Mouse (Mus musculus) hindbrain, embryonic 14.5 days (tissue): ENCODE data around the gene Grtp1. TPM values are rescaled to one million over a fixed set of nuclear protein-coding genes. Genes with fewer than 3 reads are reported as not detected.

Source experiments
- ATAC-seq: fragments of 200-750 bp; cut with Nextera tagmentation; 2 replicates; pipeline ENCODE4 v1.8.0; 2017; ENCODE audit warnings: moderate number of reproducible peaks, mild to moderate bottlenecking, moderate TSS enrichment, moderate library complexity; ENCODE audit not compliant: low FRiP score
- DNase-seq: peaks from one replicate; pipeline ENCODE4 v3.0.0-alpha.2; 2015; ENCODE audit warnings: low spot score
- H3K27ac ChIP-seq: fragments of 300-500 bp; sonication (generic); 2 replicates; pipeline ENCODE4 v1.5.1; 2014; ENCODE audit warnings: mild to moderate bottlenecking, moderate library complexity
- H3K27me3 ChIP-seq: fragments of 300-500 bp; sonication (generic); 2 replicates; pipeline ENCODE4 v1.6.1; 2014; ENCODE audit warnings: mild to moderate bottlenecking, low read length, mixed read lengths; ENCODE audit not compliant: control insufficient read depth, insufficient read depth
- H3K36me3 ChIP-seq: fragments of 300-500 bp; sonication (generic); replicated peaks from 2 replicates; pipeline ENCODE4 v1.6.1; 2014; ENCODE audit not compliant: control insufficient read depth, insufficient read depth
- H3K4me1 ChIP-seq: fragments of 300-500 bp; sonication (generic); replicated peaks from 2 replicates; pipeline ENCODE4 v1.6.1; 2014; ENCODE audit warnings: antibody characterized with exemption, low read length, mixed read lengths; ENCODE audit not compliant: control insufficient read depth, insufficient read depth
- H3K4me2 ChIP-seq: fragments of 300-500 bp; sonication (generic); replicated peaks from 2 replicates; pipeline ENCODE4 v1.6.1; 2014; ENCODE audit warnings: mild to moderate bottlenecking, moderate library complexity
- H3K4me3 ChIP-seq: fragments of 300-500 bp; sonication (generic); replicated peaks from 2 replicates; pipeline ENCODE4 v1.5.1; 2014; ENCODE audit warnings: mild to moderate bottlenecking, low read length
- H3K9ac ChIP-seq: fragments of 300-500 bp; sonication (generic); 2 replicates; pipeline ENCODE4 v1.6.1; 2014
- H3K9me3 ChIP-seq: fragments of 300-500 bp; sonication (generic); 2 replicates; pipeline ENCODE4 v1.6.1; 2016; ENCODE audit warnings: low read length; ENCODE audit not compliant: control insufficient read depth
- WGBS: fragments of 180-500 bp; shearing (Covaris S2); extraction: QIAGEN DNeasy Blood & Tissue Kit; methylation state at CpG from one replicate; pipeline ENCODE4 v1.1.7; 2014; 5-methylcytosine and 5-hydroxymethylcytosine counted together
- polyA plus RNA-seq: library from polyadenylated mRNA; unstranded; fragments of >200 nt; fragmentation: Nextera tagmentation; extraction: Ambion mirVana; gene quantifications from 2 replicates; pipeline ENCODE4 v1.2.1, GENCODE M21; 2014

Gene Grtp1
- polyA plus RNA-seq, 1 experiment from 2014 or later, result 11.7 TPM

DNA sequence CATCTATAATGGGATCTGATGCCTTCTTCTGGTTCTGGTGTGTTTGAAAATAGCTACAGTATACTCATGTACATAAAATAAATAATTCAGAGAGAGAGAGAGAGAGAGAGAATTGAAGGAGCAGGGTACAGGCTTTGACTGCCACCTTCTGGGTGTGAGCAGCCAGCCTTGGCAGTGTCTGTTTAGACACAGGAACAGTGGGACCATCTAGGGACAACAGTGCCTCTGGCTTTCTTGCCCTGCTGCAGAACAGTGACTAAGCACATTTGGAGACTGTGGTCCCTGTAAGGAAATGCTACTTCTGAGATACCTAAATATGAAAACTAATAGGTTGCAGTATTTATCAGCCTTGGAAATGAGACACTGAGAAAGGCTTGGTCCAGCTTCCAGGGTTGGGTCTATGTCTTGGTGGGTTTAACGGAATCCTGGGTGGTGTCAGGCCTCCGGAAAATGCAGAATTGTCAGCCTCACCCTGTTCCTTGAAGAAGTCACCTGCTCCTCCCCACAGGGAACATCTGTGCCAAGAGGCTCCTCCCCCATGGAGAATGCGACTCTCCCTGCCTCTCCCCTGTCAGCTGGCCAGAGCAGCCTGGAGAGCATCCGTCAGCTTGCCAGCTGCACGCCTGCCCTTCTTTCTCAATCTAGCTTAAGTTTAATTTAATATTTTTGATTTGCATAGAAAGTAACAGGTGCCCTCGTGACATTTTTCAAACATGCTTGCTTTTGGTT is 8.4 kb upstream of the Grtp1 start:
- no peaks in the 10 kb centered on the region for H3K9me3 ChIP-seq
- no peaks in the 10 kb centered on the region for H3K36me3 ChIP-seq
- H3K4me3 ChIP-seq, result no peak overlapping the region
- 48% methylated on average over 6 of the region's 6 CpGs for WGBS
- no peak overlapping the region for H3K9ac ChIP-seq
- no peak for DNase-seq
- no peaks in the 10 kb centered on the region for H3K27me3 ChIP-seq
- H3K4me1 ChIP-seq, result peaks cover 11% of the 10 kb centered on the region
- no peak for ATAC-seq
- H3K27ac ChIP-seq, result no peak overlapping the region
- H3K4me2 ChIP-seq, result no peak overlapping the region

DNA sequence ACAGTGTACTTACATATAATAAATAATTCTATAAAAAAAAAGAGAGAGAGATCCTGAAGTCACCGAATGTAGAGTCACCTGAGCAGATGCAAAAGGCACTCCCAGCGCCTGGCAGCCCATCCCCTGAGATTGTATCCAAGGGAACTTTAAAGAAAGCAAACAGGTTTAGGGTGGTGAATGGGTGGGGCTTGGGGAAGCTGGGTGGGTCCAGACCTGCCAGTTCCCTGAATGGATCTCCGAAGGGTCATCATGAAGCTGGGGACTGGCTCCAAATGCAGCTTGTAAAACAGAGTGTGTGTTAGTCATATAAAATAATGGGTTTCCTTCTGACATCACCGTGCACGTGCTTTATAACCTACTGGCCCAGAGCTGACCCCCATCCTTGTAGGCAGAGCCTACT is 5.9 kb upstream of the Grtp1 start:
- Histone ChIP-seq H3K36me3 (no peaks in the 10 kb centered on the region), H3K9ac (no peak overlapping the region), H3K27ac (no peak overlapping the region), H3K27me3 (peaks cover 22% of the 10 kb centered on the region), H3K4me2 (no peak overlapping the region), H3K4me3 (no peak overlapping the region), H3K4me1 (no peaks in the 10 kb centered on the region), H3K9me3 (no peaks in the 10 kb centered on the region)
- 58% methylated on average over 5 of the region's 5 CpGs for WGBS
- ATAC-seq (no peak), DNase-seq (no peak)

DNA sequence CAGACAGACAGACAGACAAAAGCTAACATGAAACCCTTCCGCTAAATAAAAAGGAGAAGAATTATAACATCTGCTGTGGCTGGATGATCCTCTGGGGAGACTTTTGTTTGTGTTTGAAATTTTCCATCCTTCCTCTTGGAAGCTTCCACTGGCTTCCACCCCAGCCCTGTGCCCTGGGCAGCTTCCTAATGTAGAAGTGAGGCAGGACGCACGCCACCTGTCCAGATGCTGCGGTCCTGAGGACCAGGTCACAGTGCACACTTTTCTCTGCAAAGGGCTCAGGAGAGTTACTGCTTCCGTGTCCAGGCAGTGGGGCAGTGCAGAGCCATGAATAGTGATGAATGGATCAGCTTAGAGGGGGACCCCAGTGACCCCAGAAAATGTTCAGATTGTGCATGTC is 4.9 kb upstream of the Grtp1 start:
- Histone ChIP-seq H3K36me3 (no peaks in the 10 kb centered on the region), H3K27ac (no peak overlapping the region), H3K9ac (no peak overlapping the region), H3K4me3 (no peak overlapping the region), H3K4me2 (no peak overlapping the region), H3K4me1 (no peaks in the 10 kb centered on the region; the same call in 1 of the 2 replicates), H3K27me3 (peaks cover 27% of the 10 kb centered on the region), H3K9me3 (no peaks in the 10 kb centered on the region)
- ATAC-seq (no peak), DNase-seq (no peak)
- 83% methylated on average over 5 of the region's 5 CpGs for WGBS

DNA sequence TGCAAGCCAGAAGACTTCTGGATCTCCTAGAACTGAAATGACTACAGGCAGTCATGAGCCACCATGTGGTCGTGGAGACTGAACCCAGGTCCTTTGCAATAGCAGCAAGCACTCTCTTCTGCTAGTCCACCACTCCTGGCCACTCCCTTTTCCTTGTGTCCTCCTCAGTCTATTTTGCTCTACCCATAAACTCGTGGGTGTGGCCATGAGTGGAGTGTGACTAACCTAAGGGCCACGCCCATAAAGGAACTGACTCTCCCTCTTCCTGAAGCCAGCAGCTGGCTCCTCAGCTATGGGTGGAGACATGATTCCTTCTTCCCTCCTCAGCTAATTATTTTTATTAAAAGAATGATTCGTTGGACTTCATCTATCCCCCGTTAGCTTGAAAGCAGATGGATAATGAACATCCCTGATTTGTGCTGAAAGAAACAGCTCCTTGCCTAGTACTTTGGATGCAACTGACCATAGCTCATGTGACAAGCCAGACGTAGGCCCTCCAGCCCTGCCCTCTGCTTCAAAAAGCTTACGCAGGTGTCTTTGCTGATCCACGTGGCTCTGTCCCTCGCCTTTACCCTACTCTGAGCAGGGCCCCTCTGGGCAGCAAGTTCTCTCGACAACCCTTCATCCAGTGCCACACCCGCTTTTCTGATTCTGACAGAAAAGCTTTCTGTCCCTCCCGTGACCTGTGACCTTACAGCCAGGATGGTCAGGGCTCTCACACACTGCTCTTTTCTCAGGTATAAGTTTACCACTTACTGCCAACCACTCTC is 4.1 kb upstream of the Grtp1 start:
- Histone ChIP-seq H3K27me3 (peaks cover 27% of the 10 kb centered on the region), H3K4me2 (no peak overlapping the region), H3K4me1 (no peaks in the 10 kb centered on the region; the same call in 1 of the 2 replicates), H3K4me3 (no peak overlapping the region), H3K9me3 (no peaks in the 10 kb centered on the region), H3K9ac (no peak overlapping the region), H3K36me3 (no peaks in the 10 kb centered on the region), H3K27ac (no peak overlapping the region)
- 77% methylated on average over 12 of the region's 12 CpGs for WGBS
- DNase-seq (no peak), ATAC-seq (no peak)

DNA sequence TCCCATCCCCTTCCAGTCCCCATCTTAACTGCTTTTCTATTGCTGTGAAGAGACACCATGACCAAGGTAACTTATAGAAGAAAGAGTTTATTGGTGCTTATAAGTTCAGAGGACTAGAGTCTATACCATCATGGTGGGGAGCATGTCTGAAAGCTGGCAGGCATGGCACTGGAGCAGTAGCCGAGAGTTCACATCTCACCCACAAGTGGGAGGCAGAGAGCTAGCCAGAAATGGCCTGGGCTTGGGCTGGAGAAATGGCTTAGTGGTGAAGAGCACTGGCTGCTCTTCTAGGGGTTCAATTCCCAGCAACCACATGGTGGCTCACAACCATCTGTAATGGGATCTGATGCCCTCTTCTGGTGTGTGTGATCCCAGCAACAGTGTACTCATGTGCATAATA is 3.1 kb upstream of the Grtp1 start:
- DNase-seq (no peak), ATAC-seq (no peak)
- H3K27me3 ChIP-seq, result peaks cover 27% of the 10 kb centered on the region
- WGBS, result 71% methylated on average over 1 of the region's 1 CpGs
- no peak overlapping the region for H3K9ac ChIP-seq
- no peaks in the 10 kb centered on the region; the same call in 1 of the 2 replicates for H3K4me1 ChIP-seq
- no peak overlapping the region for H3K4me3 ChIP-seq
- no peak overlapping the region for H3K4me2 ChIP-seq
- no peaks in the 10 kb centered on the region for H3K36me3 ChIP-seq
- no peaks in the 10 kb centered on the region for H3K9me3 ChIP-seq
- no peak overlapping the region for H3K27ac ChIP-seq

DNA sequence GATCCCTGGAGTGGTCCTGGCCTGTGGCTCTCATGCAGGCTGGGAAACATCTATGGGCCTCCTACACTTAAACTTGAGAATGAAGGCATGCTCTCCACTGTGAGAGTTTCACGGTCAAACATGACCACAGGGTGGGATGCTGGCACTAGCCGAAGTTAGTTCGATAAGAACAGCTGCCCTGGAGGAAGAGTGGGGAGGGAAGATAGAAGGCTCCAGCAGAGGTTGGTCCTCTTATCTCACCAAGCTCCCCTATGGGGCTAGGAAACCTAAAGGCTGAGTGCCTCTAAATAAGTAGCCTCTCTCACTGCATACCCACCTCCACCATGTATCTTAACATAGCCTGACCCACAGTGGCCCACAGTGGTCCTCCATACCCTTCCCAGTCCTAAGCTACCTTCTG is 2.4 kb upstream of the Grtp1 start:
- 96% methylated on average over 3 of the region's 3 CpGs for WGBS

DNA sequence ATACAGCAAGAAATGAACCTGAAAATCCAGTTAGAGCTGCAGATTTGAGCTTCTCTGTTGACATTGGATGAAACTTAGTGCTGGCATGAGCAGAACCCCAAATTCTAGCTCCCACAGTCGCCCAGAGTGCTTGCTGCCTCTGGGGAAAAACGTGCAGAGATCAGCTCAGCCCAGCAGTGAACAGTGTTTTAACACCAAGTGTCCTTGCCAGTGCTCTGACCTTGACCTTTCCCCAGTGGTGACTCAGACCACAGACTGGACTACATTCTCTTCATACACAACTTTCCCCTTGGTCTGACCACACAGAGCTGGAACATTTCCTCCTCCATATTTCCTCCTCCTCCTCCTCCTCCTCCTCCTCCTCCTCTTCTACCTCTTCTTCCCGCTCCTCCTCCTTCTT is 1.6 kb upstream of the Grtp1 start:
- DNase-seq, result no peak
- no peaks in the 10 kb centered on the region for H3K36me3 ChIP-seq
- no peak overlapping the region for H3K27ac ChIP-seq

More for the DNA sequence above, 2.4 kb upstream of the Grtp1 start:
- Histone ChIP-seq H3K27me3 (peaks cover 27% of the 10 kb centered on the region), H3K4me2 (no peak overlapping the region), H3K27ac (no peak overlapping the region), H3K9me3 (no peaks in the 10 kb centered on the region), H3K36me3 (no peaks in the 10 kb centered on the region), H3K9ac (no peak overlapping the region), H3K4me1 (no peaks in the 10 kb centered on the region; the same call in 1 of the 2 replicates), H3K4me3 (no peak overlapping the region)
- DNase-seq (no peak), ATAC-seq (no peak)

DNA sequence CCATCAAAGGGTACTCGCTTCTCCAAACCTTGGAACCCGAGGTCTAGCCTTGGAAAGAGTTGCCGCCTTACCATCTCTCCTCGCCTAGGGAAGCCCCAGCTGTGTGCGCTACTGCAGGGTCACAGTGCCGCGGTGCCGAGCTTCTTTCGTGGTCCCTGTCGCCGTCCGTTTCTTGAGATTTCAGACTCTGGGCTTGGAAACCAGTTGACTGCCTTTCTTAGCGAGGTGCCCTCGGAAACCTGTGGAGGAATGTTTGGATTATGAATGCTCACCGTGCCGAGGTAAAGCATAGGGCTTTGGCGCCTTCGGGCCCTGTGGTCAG is 554 bp upstream of the Grtp1 start:
- no peak overlapping the region for H3K27ac ChIP-seq
- DNase-seq (no peak), ATAC-seq (no peak)
- H3K36me3 ChIP-seq, result no peaks in the 10 kb centered on the region
- 2% methylated on average over 18 of the region's 18 CpGs for WGBS
- H3K4me3 ChIP-seq, result peak overlapping the region; percentile 71
- peaks cover 27% of the 10 kb centered on the region for H3K27me3 ChIP-seq
- H3K9ac ChIP-seq, result peak overlapping the region; percentile 73; the same call in 1 of the 2 replicates
- no peaks in the 10 kb centered on the region; the same call in 1 of the 2 replicates for H3K4me1 ChIP-seq
- H3K9me3 ChIP-seq, result no peaks in the 10 kb centered on the region
- peak overlapping the region; percentile 78 for H3K4me2 ChIP-seq

More for the DNA sequence above, 1.6 kb upstream of the Grtp1 start:
- no peaks in the 10 kb centered on the region; the same call in 1 of the 2 replicates for H3K4me1 ChIP-seq
- no peaks in the 10 kb centered on the region for H3K9me3 ChIP-seq
- H3K4me3 ChIP-seq, result no peak overlapping the region
- H3K27me3 ChIP-seq, result peaks cover 27% of the 10 kb centered on the region
- no peak overlapping the region for H3K9ac ChIP-seq
- H3K4me2 ChIP-seq, result no peak overlapping the region
- ATAC-seq, result no peak
- WGBS, result 63% methylated on average over 3 of the region's 3 CpGs

DNA sequence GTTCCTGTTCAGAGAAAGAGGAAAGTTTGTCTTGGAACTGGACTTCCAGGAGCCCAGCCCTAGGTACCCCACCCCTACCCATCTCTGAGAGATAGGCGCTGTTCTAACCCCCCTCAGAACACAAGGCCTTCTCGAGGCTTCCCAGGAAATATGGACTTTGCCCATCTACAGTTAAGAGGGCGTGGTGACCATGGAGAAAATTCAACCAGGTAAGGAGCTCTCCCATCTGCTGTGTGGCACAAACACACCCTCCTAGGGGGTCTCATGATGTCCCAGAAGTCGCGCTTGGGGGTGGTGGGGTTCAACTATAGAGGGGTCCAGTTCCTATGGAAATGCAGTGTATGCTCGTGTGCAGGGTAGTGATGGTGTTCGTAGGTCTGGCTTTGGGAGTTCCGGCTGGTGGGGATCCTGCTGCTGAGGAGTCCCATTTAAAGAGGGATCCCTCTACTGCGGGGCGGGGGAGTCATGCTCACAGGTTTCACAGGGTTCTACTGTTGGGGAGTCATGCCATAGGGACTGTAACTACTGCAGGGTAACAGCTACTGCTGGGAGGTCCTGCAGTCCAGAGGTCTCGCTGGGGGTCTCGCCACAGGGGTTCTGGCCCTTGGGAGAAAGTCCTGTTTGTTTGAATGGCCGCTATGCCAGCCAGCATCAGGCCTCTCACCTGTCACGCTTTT is 897 bp downstream of the Grtp1 start:
- 22% methylated on average over 14 of the region's 14 CpGs for WGBS
- no peaks in the 10 kb centered on the region for H3K9me3 ChIP-seq
- H3K4me2 ChIP-seq, result peak overlapping the region; percentile 78
- H3K36me3 ChIP-seq, result no peaks in the 10 kb centered on the region
- ATAC-seq (no peak), DNase-seq (no peak)
- H3K4me3 ChIP-seq, result peak overlapping the region; percentile 71
- H3K27me3 ChIP-seq, result peaks cover 27% of the 10 kb centered on the region
- H3K9ac ChIP-seq, result peak overlapping the region; percentile 73
- H3K4me1 ChIP-seq, result no peaks in the 10 kb centered on the region; the same call in 1 of the 2 replicates
- no peak overlapping the region for H3K27ac ChIP-seq
